Mouse (Mus musculus) forebrain, embryonic 11.5 days (tissue): ENCODE data around the gene Cela1. TPM values are rescaled to one million over a fixed set of nuclear protein-coding genes. Genes with fewer than 3 reads are reported as not detected.

Source experiments
- ATAC-seq: fragments of 200-750 bp; cut with Nextera tagmentation; replicated peaks from 2 replicates; pipeline ENCODE4 v1.8.0; 2017; ENCODE audit warnings: moderate TSS enrichment; ENCODE audit not compliant: low FRiP score
- DNase-seq: peaks from one replicate; pipeline ENCODE4 v3.0.0-alpha.2; 2017; ENCODE audit warnings: low spot score
- H3K27ac ChIP-seq: fragments of 300-500 bp; sonication (generic); 2 replicates; pipeline ENCODE4 v1.5.1; 2014; ENCODE audit warnings: low read depth, low read length
- H3K27me3 ChIP-seq: fragments of 300-500 bp; sonication (generic); 2 replicates; pipeline ENCODE4 v1.6.1; 2014; ENCODE audit warnings: mild to moderate bottlenecking, low read length, mixed read lengths; ENCODE audit not compliant: control insufficient read depth, insufficient read depth
- H3K36me3 ChIP-seq: fragments of 300-500 bp; sonication (generic); 2 replicates; pipeline ENCODE4 v1.6.1; 2014; ENCODE audit warnings: mild to moderate bottlenecking, low read length, moderate library complexity, mixed read lengths; ENCODE audit not compliant: control insufficient read depth, insufficient read depth
- H3K4me1 ChIP-seq: fragments of 300-500 bp; sonication (generic); replicated peaks from 2 replicates; pipeline ENCODE4 v1.6.1; 2014; ENCODE audit warnings: low read length, mixed read lengths; ENCODE audit not compliant: control insufficient read depth, insufficient read depth
- H3K4me2 ChIP-seq: fragments of 300-500 bp; sonication (generic); 2 replicates; pipeline ENCODE4 v1.6.1; 2014; ENCODE audit warnings: low read depth, mild to moderate bottlenecking, low read length, moderate library complexity, mixed read lengths; ENCODE audit not compliant: severe bottlenecking
- H3K4me3 ChIP-seq: fragments of 300-500 bp; sonication (generic); 2 replicates; pipeline ENCODE4 v1.5.1; 2014; ENCODE audit warnings: low read depth, low read length
- H3K9ac ChIP-seq: fragments of 300-500 bp; sonication (generic); 2 replicates; pipeline ENCODE4 v1.6.1; 2014; ENCODE audit warnings: low read length
- H3K9me3 ChIP-seq: fragments of 300-500 bp; sonication (generic); 2 replicates; pipeline ENCODE4 v1.6.1; 2016; ENCODE audit warnings: low read length, mixed read lengths; ENCODE audit not compliant: control insufficient read depth
- WGBS: fragments of 180-500 bp; shearing (Covaris S2); extraction: QIAGEN DNeasy Blood & Tissue Kit; methylation state at CpG from one replicate; pipeline ENCODE4 v1.1.7; 2014; 5-methylcytosine and 5-hydroxymethylcytosine counted together
- polyA plus RNA-seq: library from polyadenylated mRNA; unstranded; fragments of >200 nt; fragmentation: Nextera tagmentation; extraction: Ambion mirVana; gene quantifications from 2 replicates; pipeline ENCODE4 v1.2.1, GENCODE M21; 2014

The Cela1 gene
- polyA plus RNA-seq, 1 experiment from 2014 or later, result 1.1 TPM

DNA sequence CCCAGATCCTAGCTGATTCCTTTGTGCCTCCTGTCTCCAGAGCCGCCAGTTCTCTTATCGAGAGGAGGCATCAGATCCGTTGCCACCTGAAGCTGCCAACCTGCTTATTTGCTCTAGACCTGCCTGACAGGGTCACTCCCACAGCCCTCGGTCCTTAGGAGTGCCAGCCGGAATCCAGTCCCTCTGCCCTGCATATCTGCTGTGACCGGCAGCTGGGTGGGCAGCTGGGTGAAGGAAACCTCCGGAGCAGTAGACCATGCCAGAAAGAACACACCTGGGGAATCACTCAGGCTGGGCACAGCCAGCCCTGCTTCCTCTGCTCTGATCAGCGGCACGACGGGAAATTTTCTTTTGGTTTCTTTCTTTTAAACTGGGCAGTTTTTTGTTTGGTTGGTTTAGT, 54.4 kb downstream of the Cela1 start:
- H3K9me3 ChIP-seq, result no peaks in the 10 kb centered on the region
- peaks cover 39% of the 10 kb centered on the region for H3K27me3 ChIP-seq

DNA sequence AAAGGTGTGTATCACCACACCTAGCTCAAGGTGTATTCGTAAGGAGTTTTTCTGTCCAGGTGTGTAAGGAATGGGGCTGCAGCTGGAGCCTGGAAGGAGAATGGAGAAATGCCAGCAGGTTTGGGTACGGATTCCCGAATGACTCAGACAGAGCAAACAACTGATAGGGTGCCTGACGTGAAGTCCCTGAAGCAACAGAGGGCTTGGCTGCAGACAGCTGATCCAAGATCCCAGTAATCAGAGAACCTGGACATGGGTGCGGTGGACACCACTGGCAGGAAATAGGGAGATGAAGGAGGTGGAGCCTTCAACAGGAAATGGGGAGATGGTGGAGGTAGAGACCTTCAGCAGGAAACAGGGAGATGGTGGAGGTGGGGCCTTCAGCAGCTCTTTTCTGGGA, 55.4 kb downstream of the Cela1 start:
- Histone ChIP-seq H3K4me3 (no peak overlapping the region), H3K4me1 (peaks cover 15% of the 10 kb centered on the region; the same call in 1 of the 2 replicates), H3K9me3 (no peaks in the 10 kb centered on the region), H3K27ac (no peak overlapping the region), H3K4me2 (no peak overlapping the region), H3K27me3 (peaks cover 31% of the 10 kb centered on the region), H3K36me3 (no peaks in the 10 kb centered on the region), H3K9ac (no peak overlapping the region)
- 86% methylated on average over 5 of the region's 5 CpGs for WGBS
- DNase-seq (no peak), ATAC-seq (no peak)

More for the DNA sequence above, 54.4 kb downstream of the Cela1 start:
- H3K4me2 ChIP-seq, result no peak overlapping the region
- H3K36me3 ChIP-seq, result no peaks in the 10 kb centered on the region
- no peak overlapping the region for H3K4me3 ChIP-seq
- peaks cover 10% of the 10 kb centered on the region; the same call in 1 of the 2 replicates for H3K4me1 ChIP-seq
- no peak overlapping the region for H3K9ac ChIP-seq
- H3K27ac ChIP-seq, result no peak overlapping the region
- ATAC-seq, result no peak
- no peak for DNase-seq
- 85% methylated on average over 10 of the region's 10 CpGs for WGBS

- H3K27me3 ChIP-seq, result peaks cover 24% of the 10 kb centered on the region
- WGBS, result 88% methylated on average over 12 of the region's 12 CpGs
These were observed 56.1 kb downstream of the Cela1 start for GRCm38 (mm10) chr15:100631454-100632170.

DNA sequence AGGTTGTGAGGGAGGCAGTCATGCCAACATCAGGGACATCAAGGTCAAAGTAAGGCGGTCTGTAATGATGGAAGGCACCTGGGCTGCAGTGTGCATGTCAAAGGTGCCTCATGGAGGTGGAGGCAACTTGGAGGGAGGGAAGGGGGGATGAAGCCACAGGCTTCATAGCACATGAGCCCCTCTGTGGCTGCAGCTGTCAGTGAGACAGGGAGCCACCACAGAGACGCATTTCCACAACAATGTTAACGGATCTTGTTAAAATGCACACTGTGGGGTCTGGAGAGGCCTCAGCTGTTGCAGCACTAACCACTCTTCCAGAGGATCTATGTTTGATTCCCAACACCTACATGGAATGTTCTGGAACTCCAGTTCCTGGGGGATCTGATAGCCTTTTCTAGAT, 57.6 kb downstream of the Cela1 start:
- Histone ChIP-seq H3K9ac (no peak overlapping the region), H3K4me3 (no peak overlapping the region), H3K36me3 (no peaks in the 10 kb centered on the region), H3K27ac (no peak overlapping the region), H3K4me2 (no peak overlapping the region), H3K27me3 (peaks cover 9% of the 10 kb centered on the region), H3K4me1 (peaks cover 5% of the 10 kb centered on the region; the same call in 1 of the 2 replicates), H3K9me3 (no peaks in the 10 kb centered on the region)
- no peak for DNase-seq
- no peak for ATAC-seq
- WGBS, result 55% methylated on average over 3 of the region's 3 CpGs

More at GRCm38 (mm10) chr15:100631454-100632170, 56.1 kb downstream of the Cela1 start:
- Histone ChIP-seq H3K27ac (no peak overlapping the region), H3K9me3 (no peaks in the 10 kb centered on the region), H3K9ac (no peak overlapping the region), H3K4me1 (peaks cover 10% of the 10 kb centered on the region; the same call in 1 of the 2 replicates), H3K36me3 (no peaks in the 10 kb centered on the region), H3K4me2 (no peak overlapping the region), H3K4me3 (no peak overlapping the region)
- DNase-seq (no peak), ATAC-seq (no peak)

GRCm38 (mm10) chr15:100628797-100629196, 58.9 kb downstream of the Cela1 start:
- Histone ChIP-seq H3K27me3 (no peaks in the 10 kb centered on the region; the same call in 1 of the 2 replicates), H3K27ac (no peak overlapping the region), H3K4me1 (peaks cover 5% of the 10 kb centered on the region; the same call in 1 of the 2 replicates), H3K9ac (no peak overlapping the region), H3K9me3 (no peaks in the 10 kb centered on the region), H3K36me3 (no peaks in the 10 kb centered on the region), H3K4me2 (no peak overlapping the region), H3K4me3 (no peak overlapping the region)
- DNase-seq (no peak), ATAC-seq (no peak)
- WGBS, result 55% methylated on average over 7 of the region's 7 CpGs

- Histone ChIP-seq H3K9me3 (no peaks in the 10 kb centered on the region), H3K4me1 (peaks cover 5% of the 10 kb centered on the region; the same call in 1 of the 2 replicates), H3K4me3 (no peak overlapping the region), H3K27ac (no peak overlapping the region), H3K9ac (no peak overlapping the region), H3K36me3 (no peaks in the 10 kb centered on the region), H3K27me3 (no peaks in the 10 kb centered on the region; the same call in 1 of the 2 replicates), H3K4me2 (no peak overlapping the region)
- ATAC-seq (no peak), DNase-seq (no peak)
- WGBS, result under 1% methylated on average over 11 of the region's 11 CpGs
These were observed 59.8 kb downstream of the Cela1 start for GRCm38 (mm10) chr15:100627774-100628370.

GRCm38 (mm10) chr15:100627287-100627686, 60.4 kb downstream of the Cela1 start:
- Histone ChIP-seq H3K9me3 (no peaks in the 10 kb centered on the region), H3K4me1 (peaks cover 5% of the 10 kb centered on the region; the same call in 1 of the 2 replicates), H3K36me3 (no peaks in the 10 kb centered on the region), H3K4me2 (no peak overlapping the region), H3K4me3 (no peak overlapping the region), H3K27me3 (no peaks in the 10 kb centered on the region; the same call in 1 of the 2 replicates), H3K9ac (no peak overlapping the region), H3K27ac (no peak overlapping the region)
- 14% methylated on average over 10 of the region's 10 CpGs for WGBS
- ATAC-seq (no peak), DNase-seq (no peak)

- ATAC-seq (no peak), DNase-seq (no peak)
- Histone ChIP-seq H3K9ac (no peak overlapping the region), H3K27me3 (no peaks in the 10 kb centered on the region; the same call in 1 of the 2 replicates), H3K36me3 (no peaks in the 10 kb centered on the region), H3K4me1 (peaks cover 5% of the 10 kb centered on the region; the same call in 1 of the 2 replicates), H3K9me3 (no peaks in the 10 kb centered on the region), H3K27ac (no peak overlapping the region), H3K4me2 (no peak overlapping the region), H3K4me3 (no peak overlapping the region)
- WGBS, result 87% methylated on average over 3 of the region's 3 CpGs
These were observed 63.3 kb downstream of the Cela1 start for GRCm38 (mm10) chr15:100624435-100624834.
